Mouse (Mus musculus) spleen, adult 2 months (tissue): ENCODE results near the gene Prps1l3.

Experiments used
- CTCF ChIP-seq: fragments of 200-500 bp; IDR thresholded peaks from 2 replicates; pipeline ENCODE4 v1.5.1; 2011; ENCODE audit warnings: mild to moderate bottlenecking, inconsistent platforms; ENCODE audit not compliant: insufficient read depth, insufficient read length, insufficient replicate concordance; ENCODE audit errors: extremely low read depth
- POLR2A ChIP-seq: fragments of 200-500 bp; IDR thresholded peaks from 2 replicates; pipeline ENCODE4 v1.6.1; 2011; ENCODE audit warnings: low read depth, low read length, inconsistent platforms

GRCm38 (mm10) chr12:57204276-57204851, 25.8 kb upstream of the Prps1l3 start:
- no peak for TF ChIP-seq CTCF
- no peak for TF ChIP-seq POLR2A
